Mouse (Mus musculus): ENCODE data around the gene Raph1.
"Not testable (repeated sequence)": the region's sequence is repeated elsewhere in the genome, so short reads cannot be mapped to it uniquely, and the experiment has no call there.

The Raph1 gene

DNA sequence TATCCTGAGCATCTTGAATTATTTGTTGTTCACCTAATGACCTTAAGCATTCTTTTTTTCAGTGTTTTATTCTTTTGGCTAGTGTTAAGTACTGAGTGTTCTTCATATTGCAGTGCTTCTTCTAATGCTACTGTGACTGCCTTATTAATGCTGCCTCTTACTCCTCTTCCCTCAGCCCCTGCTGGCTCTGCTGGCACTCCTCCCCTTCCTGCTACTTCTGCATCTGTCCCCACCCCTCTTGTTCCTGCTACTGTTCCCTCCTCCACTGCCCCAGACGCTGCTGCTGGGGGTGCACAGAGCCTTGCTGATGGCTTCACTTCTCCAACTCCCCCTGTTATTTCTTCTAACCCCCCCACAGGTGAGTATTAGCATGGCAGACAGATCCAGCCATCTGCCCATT, 117.0 kb downstream of the Raph1 start:
- no peak for ATAC-seq (ENCODE audit: insufficient number of reproducible peaks, low FRiP score, low TSS enrichment)

DNA sequence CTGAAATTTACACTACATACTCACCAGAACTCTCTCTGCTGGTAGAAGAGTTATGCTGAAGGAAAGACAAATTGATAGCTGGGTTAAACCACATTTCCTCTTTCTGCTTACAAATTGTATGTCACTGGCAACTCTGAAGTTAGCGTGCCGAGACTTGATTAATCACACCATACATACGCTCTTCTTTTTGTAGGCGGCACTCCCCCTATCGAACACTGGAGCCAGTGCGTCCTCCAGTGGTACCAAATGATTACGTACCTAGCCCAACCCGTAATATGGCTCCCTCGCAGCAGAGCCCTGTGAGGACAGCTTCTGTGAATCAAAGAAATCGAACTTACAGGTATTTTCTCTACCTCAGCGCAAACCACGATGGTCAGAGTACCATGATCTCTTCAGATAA, 119.8 kb downstream of the Raph1 start:
- no peak for ATAC-seq (ENCODE audit: insufficient number of reproducible peaks, low FRiP score, low TSS enrichment)

- not testable (repeated sequence) for ATAC-seq (ENCODE audit: insufficient number of reproducible peaks, low FRiP score, low TSS enrichment)
Measured at GRCm38 (mm10) chr1:60441438-60441837, 125.5 kb downstream of the Raph1 start.

DNA sequence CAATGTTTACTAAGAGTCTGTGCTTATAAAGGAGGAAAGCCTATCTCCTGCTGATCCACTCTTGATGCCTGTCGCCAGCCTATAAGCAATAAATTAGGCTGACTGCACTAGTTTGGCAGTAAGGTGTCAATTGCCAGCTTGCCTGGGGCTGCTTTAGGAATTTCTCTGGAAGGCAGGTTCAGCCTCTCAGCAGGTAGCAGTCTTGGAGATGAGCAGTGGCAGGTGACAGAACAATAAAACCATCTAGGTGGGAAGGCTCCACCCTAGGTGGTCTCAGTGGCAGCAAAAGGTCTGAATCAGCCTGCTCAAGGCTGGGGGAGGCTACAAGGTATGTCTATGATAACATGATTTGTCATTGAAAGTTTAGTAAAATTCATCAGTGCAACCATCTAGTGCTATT, 134.4 kb downstream of the Raph1 start:
- no peak for ATAC-seq (ENCODE audit: insufficient number of reproducible peaks, low FRiP score, low TSS enrichment)
